Mouse (Mus musculus) adrenal gland, adult (tissue): Measurements from ENCODE around the gene Glt6d1.

Experiments
- DNase-seq, 2 experiments: peaks; one replicate each; pipeline ENCODE4 v3.0.0; 2022 to 2023; ENCODE audit warnings: low spot score in 1 of 2; ENCODE audit not compliant: inconsistent age in 2 of 2

Glt6d1 gene

DNA sequence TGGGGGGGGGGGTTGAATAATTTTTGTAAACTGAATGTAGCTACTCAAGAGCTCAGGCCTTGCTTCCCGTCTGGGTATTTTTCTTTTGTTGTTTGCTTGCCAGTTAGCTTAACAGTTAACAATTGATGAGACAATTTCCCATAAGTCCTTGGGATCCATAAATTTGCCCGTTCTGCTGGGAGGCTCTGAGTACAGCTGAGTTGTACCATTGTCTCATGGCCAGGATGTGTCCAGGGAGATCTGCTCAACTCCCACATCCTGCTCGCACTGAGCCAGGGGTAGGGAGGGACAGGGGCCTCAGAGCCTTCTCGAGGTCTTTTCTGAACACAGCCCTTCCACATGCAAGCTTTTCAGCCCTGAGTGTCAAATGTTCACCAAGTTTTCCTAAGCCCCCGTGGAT is 17.6 kb downstream of the Glt6d1 start:
- no peak for DNase-seq

DNA sequence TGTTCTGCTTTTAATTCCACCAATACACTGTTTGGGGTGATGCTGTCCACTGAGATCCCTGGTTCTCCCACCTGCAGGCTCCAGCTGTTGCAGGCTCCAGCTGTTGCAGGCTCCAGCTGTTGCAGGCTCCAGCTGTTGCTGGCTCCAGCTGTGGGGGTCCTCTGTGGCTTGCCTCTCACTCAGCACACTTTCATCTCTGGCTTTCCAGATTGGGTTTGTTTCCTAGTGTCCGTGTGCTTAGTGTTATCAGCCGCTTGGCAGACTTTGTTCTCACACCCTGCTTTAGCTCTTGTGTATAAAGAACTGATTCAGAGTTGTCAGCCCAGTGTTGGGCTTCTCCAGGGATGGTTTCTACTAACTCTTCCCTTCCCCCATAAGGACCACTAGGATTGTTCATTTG is 18.0 kb downstream of the Glt6d1 start:
- no peak for DNase-seq

DNA sequence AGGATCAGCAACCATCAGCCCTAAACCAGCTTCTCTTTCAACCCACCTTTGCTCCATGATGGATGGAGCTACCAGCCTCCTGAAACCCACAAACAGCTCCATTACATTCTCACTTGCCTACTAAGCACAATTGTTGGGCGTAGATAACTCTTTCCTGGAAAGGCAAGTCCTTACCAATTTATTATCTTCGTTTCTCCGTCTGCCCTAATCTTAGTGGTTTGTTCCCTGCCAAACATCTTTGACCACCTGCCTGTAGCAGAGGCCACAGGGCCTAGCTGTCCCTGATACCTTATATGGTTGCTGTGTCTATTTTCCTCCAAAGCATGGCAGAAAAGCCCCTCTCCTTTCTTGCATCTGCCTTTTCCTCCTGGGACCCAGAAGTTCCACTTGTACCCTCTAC is 26.6 kb downstream of the Glt6d1 start:
- no peak for DNase-seq

DNA sequence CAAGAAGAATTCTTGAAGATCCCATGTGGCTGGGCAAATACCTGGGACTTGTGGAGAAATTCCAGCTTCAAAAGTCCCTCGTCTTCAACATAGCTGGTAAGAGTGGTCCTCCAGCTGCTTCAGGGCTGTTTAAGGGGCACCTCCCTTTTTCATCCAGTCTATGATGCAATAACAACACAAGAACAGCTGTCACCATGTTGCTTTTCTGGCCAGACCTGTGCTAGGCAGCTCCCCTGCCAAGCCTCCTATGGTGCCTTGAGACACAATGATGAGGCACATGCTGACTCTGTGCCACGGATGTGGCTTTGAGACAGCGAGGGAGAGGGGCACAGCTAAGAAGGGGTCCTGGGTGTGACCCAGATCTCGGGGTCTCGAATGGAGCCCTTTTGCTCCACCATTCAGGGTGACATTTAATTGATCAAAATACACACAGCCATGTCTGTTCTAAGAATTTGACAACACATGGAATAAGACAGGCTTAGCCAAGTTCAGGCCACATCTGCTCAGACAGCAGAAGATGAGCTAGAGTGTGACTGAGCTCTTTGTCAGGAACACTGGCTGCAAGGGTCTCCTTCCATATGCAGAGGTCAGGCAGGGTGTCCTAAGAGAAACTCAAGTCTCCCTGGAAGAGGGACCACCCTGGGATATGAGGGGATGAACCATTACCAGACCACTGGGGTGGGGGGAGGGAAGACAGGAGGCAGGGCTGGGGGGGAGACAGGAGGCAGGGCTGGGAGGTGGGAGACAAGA is 29.9 kb downstream of the Glt6d1 start:
- DNase-seq: no peak

DNA sequence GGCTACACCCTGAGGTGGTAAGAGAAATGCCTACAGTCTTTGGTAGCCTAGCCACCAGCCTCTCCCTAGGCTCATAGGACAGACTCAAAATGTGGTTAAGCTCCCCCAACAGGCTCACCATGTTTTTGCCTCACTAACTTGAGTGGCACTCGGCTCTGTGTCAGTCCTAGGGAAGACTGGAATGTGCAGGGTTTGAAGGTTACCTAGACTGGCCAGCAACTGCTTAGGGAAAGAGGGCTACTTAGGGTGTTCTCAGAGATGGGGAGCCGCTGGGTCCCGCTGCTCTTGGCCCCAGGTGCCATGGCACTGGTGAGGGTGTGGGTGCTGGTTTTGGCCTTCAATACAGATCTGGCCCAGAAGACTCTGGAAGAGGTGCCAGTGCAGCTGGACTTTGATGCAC is 33.7 kb downstream of the Glt6d1 start, which contains the start of gene Gm13539:
TSS of gene Gm13539 (plus strand) at position 301 of the 400 bp plus-strand sequence.
- no peak for DNase-seq

DNA sequence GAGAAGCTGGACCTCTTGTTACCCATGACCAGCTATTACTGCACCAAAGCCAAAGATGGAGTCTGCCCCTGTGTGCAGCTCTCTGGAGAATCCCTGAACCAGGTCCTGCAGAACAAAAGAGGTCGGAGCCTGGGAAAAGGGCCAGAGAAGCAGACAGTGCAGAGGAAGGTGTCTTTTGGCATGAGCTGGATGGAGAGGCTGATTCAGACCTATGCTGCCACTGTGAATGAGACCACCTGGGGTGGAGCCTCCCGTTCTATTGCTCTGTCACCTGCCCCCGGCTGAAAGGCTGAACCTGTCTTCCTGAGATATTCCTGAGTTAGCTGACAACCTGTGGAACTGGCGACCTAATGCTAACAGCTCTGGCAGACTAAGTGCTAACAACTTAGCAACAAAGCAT is 34.7 kb downstream of the Glt6d1 start:
- no peak for DNase-seq

DNA sequence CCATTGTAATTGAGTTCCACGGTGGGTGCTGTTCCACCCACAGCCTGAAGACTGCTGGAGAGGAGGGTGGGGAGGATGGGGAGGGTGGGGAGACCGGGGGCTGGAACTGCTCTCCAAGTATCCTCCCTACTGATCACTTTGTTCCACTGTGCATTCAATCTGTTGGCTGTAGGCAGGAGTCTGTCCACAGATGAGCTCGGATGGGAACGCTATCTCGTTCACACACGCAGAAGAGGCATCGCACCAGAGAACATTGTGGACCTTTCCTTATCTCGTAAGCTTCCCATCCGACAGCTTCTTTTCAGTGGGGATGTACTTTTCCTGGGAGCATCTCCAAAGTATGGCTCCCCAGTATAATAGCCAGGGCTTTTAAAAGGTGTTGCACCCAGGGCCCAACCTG is 36.6 kb downstream of the Glt6d1 start:
- no peak for DNase-seq

DNA sequence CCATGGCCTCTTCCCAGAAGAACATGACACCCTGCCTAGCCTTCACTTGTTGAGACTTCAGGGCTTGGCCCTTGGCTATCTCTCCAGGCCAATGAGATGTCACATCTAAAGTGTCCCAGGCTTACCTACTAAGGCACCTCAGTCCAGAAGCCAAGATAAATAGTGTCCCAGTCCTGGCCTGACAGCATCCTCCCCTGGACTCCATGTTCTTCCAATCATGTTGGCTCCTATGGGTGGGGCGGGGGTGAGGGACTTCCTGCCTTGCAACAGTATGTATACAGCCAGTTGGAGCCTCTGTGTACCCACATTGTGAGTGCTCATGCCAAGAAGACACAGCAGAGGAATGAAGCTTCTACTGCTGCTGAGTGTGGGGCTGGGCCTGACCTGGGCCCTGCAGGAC is 38.9 kb downstream of the Glt6d1 start, which contains the start of gene Lcn11:
TSS of gene Lcn11 (plus strand) at position 301 of the 400 bp plus-strand sequence.
- no peak for DNase-seq

DNA sequence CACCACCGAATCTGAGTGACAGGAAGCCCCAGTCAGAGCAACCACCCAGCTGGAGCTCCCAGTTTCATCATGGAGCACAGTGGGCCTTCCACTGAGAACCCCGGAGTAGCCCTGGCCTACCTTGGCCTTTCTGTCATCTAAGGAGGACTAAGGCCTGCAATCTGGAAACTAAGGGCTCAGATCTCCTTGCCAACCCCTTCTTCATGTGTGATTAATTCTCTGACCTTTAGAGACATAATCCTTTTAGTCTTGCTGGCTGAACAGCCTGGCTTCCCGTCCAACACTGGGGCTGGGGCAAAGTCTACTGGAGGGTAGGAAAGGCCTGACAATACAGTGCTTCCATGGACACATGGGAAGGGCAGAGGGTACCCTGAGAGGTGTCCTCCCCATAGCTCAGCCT is 39.7 kb downstream of the Glt6d1 start:
- DNase-seq: peak; percentile 45 to 78

DNA sequence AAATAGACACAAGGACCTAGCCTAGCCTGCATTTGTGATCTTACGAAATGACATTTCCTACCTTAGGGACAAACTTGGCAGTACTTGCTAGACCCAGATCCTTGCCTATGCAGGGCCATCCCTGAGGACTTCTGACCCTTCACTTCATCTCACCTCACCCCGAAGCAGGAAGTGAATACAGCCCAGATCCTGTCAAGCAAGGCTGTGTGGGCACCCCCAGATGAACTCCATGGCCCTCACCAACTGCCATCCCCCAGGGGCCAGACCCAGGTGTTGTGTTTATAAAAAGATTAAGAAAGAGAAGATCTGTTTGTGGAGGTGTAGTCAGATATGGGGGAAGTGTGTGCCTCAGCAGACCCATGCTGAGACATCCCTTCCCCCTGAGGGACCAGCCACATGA is 41.0 kb downstream of the Glt6d1 start:
- DNase-seq: no peak

DNA sequence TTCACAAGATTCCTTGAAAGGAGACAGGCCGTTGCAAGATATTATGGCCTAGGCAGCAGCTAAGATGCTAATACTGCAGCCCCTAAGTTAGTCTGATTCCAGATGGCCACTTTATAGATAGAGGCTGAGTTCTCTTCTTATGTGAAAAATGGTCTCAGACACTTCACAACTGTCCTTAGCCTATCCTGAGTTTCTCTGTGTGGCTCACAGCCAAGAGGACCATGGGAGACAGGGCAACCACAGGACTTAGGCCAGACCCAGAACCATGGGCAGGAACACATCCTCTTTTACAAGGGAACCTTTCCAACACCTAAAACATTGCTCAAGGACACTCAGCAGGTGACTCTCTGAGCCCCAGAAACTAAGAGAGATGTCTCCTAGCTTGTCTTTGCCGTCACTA is 42.1 kb downstream of the Glt6d1 start:
- peak in 1 of 2 experiments; percentile 55 for DNase-seq

DNA sequence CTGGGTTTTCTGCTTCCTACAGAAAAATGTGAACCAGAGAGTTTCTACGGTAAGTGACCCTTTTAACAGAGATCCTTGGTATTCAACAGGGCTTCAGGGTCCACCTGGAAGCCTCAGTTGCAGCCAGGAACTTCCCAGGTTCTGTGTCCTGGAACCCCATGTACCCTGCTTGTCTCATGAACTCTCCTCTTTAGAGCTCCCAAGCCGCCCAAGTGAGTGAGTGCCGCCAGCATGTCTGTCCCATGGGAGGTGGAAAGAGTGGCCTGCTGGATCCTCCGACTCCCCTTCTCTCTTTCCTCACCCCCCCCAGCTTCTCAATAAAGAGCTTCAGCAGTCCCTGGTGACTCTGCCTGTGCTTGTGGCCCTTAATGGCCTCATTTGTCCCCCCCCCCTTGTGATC is 47.9 kb downstream of the Glt6d1 start:
- DNase-seq: no peak

DNA sequence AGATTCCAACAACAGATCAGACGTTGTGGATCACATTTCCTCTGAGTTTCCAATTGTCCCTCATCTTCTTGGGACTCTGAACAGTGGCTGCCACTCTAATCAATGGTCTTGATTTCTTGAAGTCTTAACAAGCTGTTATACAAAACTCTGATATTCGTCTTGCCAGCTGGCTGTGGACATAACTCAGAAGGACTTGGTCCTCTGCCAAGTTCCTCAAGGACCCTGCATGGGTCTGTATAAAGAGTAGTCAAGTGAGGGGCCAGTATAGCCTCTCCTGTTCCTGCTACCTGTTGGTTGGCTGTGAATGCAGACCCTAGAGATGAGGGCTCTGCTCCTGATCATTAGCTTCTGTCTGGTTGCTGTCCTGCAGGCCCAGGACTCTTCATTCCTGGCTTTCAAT is 50.4 kb downstream of the Glt6d1 start, which contains the start of gene Lcn3:
TSS of gene Lcn3 (plus strand) at position 301 of the 400 bp plus-strand sequence.
- peak in 1 of 2 experiments; percentile 13 for DNase-seq

DNA sequence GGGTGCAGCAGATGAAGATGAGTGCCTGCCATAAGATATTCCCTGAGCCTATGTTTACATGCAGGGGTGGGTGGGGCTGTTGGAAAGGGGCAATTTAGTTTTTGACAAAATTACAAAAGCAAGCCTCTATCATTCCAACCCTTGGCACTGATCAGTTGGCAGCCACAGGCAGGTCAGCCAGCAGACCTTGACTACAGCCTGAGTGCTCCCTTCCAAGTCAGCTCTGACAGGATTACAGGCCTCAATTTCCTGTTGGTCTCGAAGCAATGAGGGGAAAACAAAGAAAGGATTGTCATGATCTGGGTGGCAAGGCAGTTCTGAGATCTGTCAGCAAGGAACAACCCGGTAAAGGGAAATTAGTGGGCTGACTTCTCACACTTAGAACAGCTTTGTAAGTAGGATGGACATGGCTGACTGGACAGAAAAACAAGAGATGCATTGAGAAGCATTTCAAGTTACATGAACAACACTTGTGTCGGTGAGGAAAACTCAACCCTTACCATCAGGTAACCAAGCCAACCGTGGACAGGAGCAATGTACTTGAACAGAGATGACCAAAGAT is 57.5 kb downstream of the Glt6d1 start:
- DNase-seq: no peak

DNA sequence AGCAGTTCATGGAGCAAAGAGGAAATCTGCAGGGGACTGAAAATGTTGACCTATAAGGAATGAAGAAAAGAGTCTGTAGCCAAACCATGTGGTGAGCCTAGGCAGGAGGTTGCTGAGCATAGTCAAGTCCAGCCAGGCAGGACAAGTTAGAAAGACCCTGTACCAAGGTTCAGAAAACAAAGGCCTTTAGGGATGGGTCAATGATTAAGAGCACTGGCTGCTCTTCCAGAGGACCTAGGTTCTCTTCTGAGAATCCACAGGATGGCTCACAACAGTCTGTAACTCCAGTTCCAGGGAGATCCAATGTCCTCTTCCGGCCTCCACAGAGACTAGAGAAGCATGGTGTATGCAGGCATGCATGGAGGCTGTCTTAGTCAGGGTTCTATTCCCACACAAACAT is 61.4 kb downstream of the Glt6d1 start:
- DNase-seq: no peak
